Mouse (Mus musculus): ENCODE data around the gene Nr2c2ap. TPM values are rescaled to one million over a fixed set of nuclear protein-coding genes. Genes with fewer than 3 reads are reported as not detected.
A peak's percentile ranks its signal among the peaks of the same experiment; 100 is the strongest.

The Nr2c2ap gene
- 10 to 100 TPM; 23.6 to 26.0 TPM for total RNA-seq (2021)
- long read RNA-seq, experiment 1, transcript Nr2c2ap-201 (5 exons, 1,161 nt), result major isoform, 9 of 45 reads
- long read RNA-seq, experiment 1, transcript Nr2c2ap-202 (4 exons, 1,078 nt), result minor isoform, 7 of 45 reads
- long read RNA-seq, experiment 1, partial matches to known transcripts, result 7 of 45 reads
- long read RNA-seq, experiment 1, other reads (novel, unspliced or antisense), result 22 of 45 reads
- long read RNA-seq, experiment 2, transcript Nr2c2ap-201 (5 exons, 1,161 nt), result major isoform, 6 of 23 reads
- long read RNA-seq, experiment 2, partial matches to known transcripts, result 0 of 23 reads
- long read RNA-seq, experiment 2, other reads (novel, unspliced or antisense), result 13 of 23 reads

GRCm38 (mm10) chr8:70131166-70131883 lies at the start of gene Nr2c2ap:
Nr2c2ap (plus strand) TSS chr8:70131333.
- peak; percentile 61 to 70 for DNase-seq (ENCODE audit: low spot score in 2 of 2)

GRCm38 (mm10) chr8:70081976-70082375 lies 49.2 kb upstream of the Nr2c2ap start:
- no peak for DNase-seq (ENCODE audit: low spot score in 2 of 2)

- no peak for DNase-seq (ENCODE audit: low spot score in 2 of 2)
Observed at GRCm38 (mm10) chr8:70083285-70083684, 47.8 kb upstream of the Nr2c2ap start, which contains the start of gene Hapln4. Hapln4 (plus strand) TSS chr8:70083457.

- DNase-seq (ENCODE audit: low spot score in 2 of 2), result no peak
Observed at GRCm38 (mm10) chr8:70084191-70085065, 46.7 kb upstream of the Nr2c2ap start.

- no peak for DNase-seq (ENCODE audit: low spot score in 2 of 2)
Observed at GRCm38 (mm10) chr8:70086151-70086550, 45.0 kb upstream of the Nr2c2ap start.

- DNase-seq (ENCODE audit: low spot score in 2 of 2), result no peak
Observed at GRCm38 (mm10) chr8:70087237-70087636, 43.9 kb upstream of the Nr2c2ap start.

GRCm38 (mm10) chr8:70087836-70088650 lies 43.1 kb upstream of the Nr2c2ap start:
- DNase-seq (ENCODE audit: low spot score in 2 of 2), result no peak

GRCm38 (mm10) chr8:70089296-70089960 lies 41.7 kb upstream of the Nr2c2ap start:
- no peak for DNase-seq (ENCODE audit: low spot score in 2 of 2)

- no peak for DNase-seq (ENCODE audit: low spot score in 2 of 2)
Observed at GRCm38 (mm10) chr8:70092786-70093185, 38.3 kb upstream of the Nr2c2ap start.

- no peak for DNase-seq (ENCODE audit: low spot score in 2 of 2)
Observed at GRCm38 (mm10) chr8:70099276-70099675, 31.9 kb upstream of the Nr2c2ap start.

GRCm38 (mm10) chr8:70100241-70100640 lies 30.9 kb upstream of the Nr2c2ap start:
- no peak for DNase-seq (ENCODE audit: low spot score in 2 of 2)

- no peak for DNase-seq (ENCODE audit: low spot score in 2 of 2)
Observed at GRCm38 (mm10) chr8:70104506-70104905, 26.6 kb upstream of the Nr2c2ap start.

GRCm38 (mm10) chr8:70104922-70105321 lies 26.2 kb upstream of the Nr2c2ap start:
- no peak for DNase-seq (ENCODE audit: low spot score in 2 of 2)

GRCm38 (mm10) chr8:70110451-70110850 lies 20.7 kb upstream of the Nr2c2ap start:
- DNase-seq (ENCODE audit: low spot score in 2 of 2), result no peak

GRCm38 (mm10) chr8:70111192-70111795 lies 19.8 kb upstream of the Nr2c2ap start:
- no peak for DNase-seq (ENCODE audit: low spot score in 2 of 2)

- DNase-seq (ENCODE audit: low spot score in 2 of 2), result no peak
Observed at GRCm38 (mm10) chr8:70112401-70113016, 18.6 kb upstream of the Nr2c2ap start.

- DNase-seq (ENCODE audit: low spot score in 2 of 2), result no peak
Observed at GRCm38 (mm10) chr8:70114488-70114887, 16.6 kb upstream of the Nr2c2ap start.

GRCm38 (mm10) chr8:70114892-70115291 lies 16.2 kb upstream of the Nr2c2ap start:
- DNase-seq (ENCODE audit: low spot score in 2 of 2), result no peak

GRCm38 (mm10) chr8:70117611-70118010 lies 13.5 kb upstream of the Nr2c2ap start:
- no peak for DNase-seq (ENCODE audit: low spot score in 2 of 2)
